Mouse (Mus musculus) midbrain, postnatal 0 days (tissue): Measurements from ENCODE around the gene Cd300a. TPM values are rescaled to one million over a fixed set of nuclear protein-coding genes. Genes with fewer than 3 reads are reported as not detected.

ENCODE experiments used
- ATAC-seq: fragments of 200-750 bp; cut with Nextera tagmentation; 2 replicates; pipeline ENCODE4 v1.8.0; 2017; ENCODE audit warnings: moderate number of reproducible peaks, mild to moderate bottlenecking, moderate TSS enrichment, moderate library complexity; ENCODE audit not compliant: low FRiP score
- DNase-seq: peaks from one replicate; pipeline ENCODE4 v3.0.0-alpha.2; 2015; ENCODE audit warnings: low spot score
- H3K27ac ChIP-seq: fragments of 300-500 bp; sonication (generic); 2 replicates; pipeline ENCODE4 v1.5.1; 2014; ENCODE audit warnings: low read depth, mild to moderate bottlenecking, low read length, mixed read lengths
- H3K27me3 ChIP-seq: fragments of 300-500 bp; sonication (generic); 2 replicates; pipeline ENCODE4 v1.6.1; 2014; ENCODE audit warnings: low read length, control low read depth, mixed read lengths; ENCODE audit not compliant: insufficient read depth
- H3K36me3 ChIP-seq: fragments of 300-500 bp; sonication (generic); 2 replicates; pipeline ENCODE4 v1.6.1; 2014; ENCODE audit warnings: low read length, control low read depth, mixed read lengths; ENCODE audit not compliant: insufficient read depth
- H3K4me1 ChIP-seq: fragments of 300-500 bp; sonication (generic); 2 replicates; pipeline ENCODE4 v1.6.1; 2014; ENCODE audit warnings: mild to moderate bottlenecking, control low read depth, antibody characterized with exemption, low read length, mixed read lengths; ENCODE audit not compliant: insufficient read depth
- H3K4me2 ChIP-seq: fragments of 300-500 bp; sonication (generic); 2 replicates; pipeline ENCODE4 v1.6.1; 2014; ENCODE audit warnings: low read depth, mild to moderate bottlenecking, low read length, mixed read lengths; ENCODE audit not compliant: poor library complexity, severe bottlenecking
- H3K4me3 ChIP-seq: fragments of 300-500 bp; sonication (generic); 2 replicates; pipeline ENCODE4 v1.5.1; 2014; ENCODE audit warnings: low read depth, mild to moderate bottlenecking, low read length, moderate library complexity
- H3K9ac ChIP-seq: fragments of 300-500 bp; sonication (generic); replicated peaks from 2 replicates; pipeline ENCODE4 v1.6.1; 2014; ENCODE audit warnings: mild to moderate bottlenecking, low read length, moderate library complexity, mixed read lengths; ENCODE audit not compliant: poor library complexity, severe bottlenecking
- H3K9me3 ChIP-seq: fragments of 300-500 bp; sonication (generic); 2 replicates; pipeline ENCODE4 v1.6.1; 2016; ENCODE audit warnings: low read length, control low read depth
- CTCF ChIP-seq: IDR thresholded peaks from 2 replicates; pipeline ENCODE4 v1.5.1; 2016; ENCODE audit warnings: antibody characterized with exemption, mild to moderate bottlenecking
- WGBS: fragments of 180-500 bp; shearing (Covaris S2); extraction: QIAGEN DNeasy Blood & Tissue Kit; methylation state at CpG from one replicate; pipeline ENCODE4 v1.1.7; 2014; 5-methylcytosine and 5-hydroxymethylcytosine counted together
- polyA plus RNA-seq: library from polyadenylated mRNA; unstranded; fragments of >200 nt; fragmentation: Nextera tagmentation; extraction: Ambion mirVana; gene quantifications from 2 replicates; pipeline ENCODE4 v1.2.1, GENCODE M21; 2015
- total RNA-seq: library from RNA; depleted of rRNA; stranded (reverse); fragments of >200 nt; gene quantifications from 2 replicates; pipeline ENCODE4 v1.2.3, GENCODE M21; 2014; rRNA removed

The Cd300a gene
- total and polyA plus RNA-seq, 2 experiments from 2014 or later: 1.4 to 1.8 TPM

GRCm38 (mm10) chr11:114923961-114924360 lies 34.1 kb downstream of the Cd300a start:
- H3K9ac ChIP-seq: no peak overlapping the region
- H3K4me1 ChIP-seq: no peaks in the 10 kb centered on the region
- ATAC-seq: no peak
- no peak for DNase-seq
- H3K4me2 ChIP-seq: no peak overlapping the region
- peak; percentile 32 for TF ChIP-seq CTCF
- no peak overlapping the region for H3K4me3 ChIP-seq
- H3K9me3 ChIP-seq: peaks cover 4% of the 10 kb centered on the region; the same call in 1 of the 2 replicates
- H3K27me3 ChIP-seq: no peaks in the 10 kb centered on the region
- no peak overlapping the region for H3K27ac ChIP-seq
- no peaks in the 10 kb centered on the region for H3K36me3 ChIP-seq
- WGBS: 68% methylated on average over 4 of the region's 4 CpGs

GRCm38 (mm10) chr11:114929581-114929980 lies 39.7 kb downstream of the Cd300a start:
- TF ChIP-seq CTCF: no peak
- no peaks in the 10 kb centered on the region for H3K4me1 ChIP-seq
- no peak overlapping the region for H3K9ac ChIP-seq
- no peaks in the 10 kb centered on the region for H3K9me3 ChIP-seq
- H3K36me3 ChIP-seq: no peaks in the 10 kb centered on the region
- H3K27me3 ChIP-seq: no peaks in the 10 kb centered on the region
- H3K27ac ChIP-seq: no peak overlapping the region
- no peak for ATAC-seq
- DNase-seq: no peak
- no peak overlapping the region for H3K4me2 ChIP-seq
- WGBS: 85% methylated on average over 2 of the region's 2 CpGs
- no peak overlapping the region for H3K4me3 ChIP-seq

DNA sequence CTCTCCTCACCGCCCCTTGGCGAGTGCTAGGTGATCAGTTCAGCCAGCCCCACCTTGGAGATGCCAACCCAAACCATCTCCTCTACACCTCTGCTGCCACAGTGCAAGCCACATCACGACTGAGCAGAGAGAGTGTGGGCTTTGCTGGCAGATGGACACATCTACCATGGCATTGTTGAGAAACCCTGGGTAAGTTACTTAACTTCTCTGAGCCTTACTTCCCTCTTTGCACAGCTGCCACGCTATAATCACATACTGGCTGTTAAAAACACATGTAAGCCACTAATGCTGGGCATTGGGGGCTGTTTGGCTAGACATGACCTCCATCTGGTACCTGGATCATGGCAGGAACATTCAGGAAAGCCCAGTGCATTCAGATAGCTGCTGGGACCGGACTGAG lies 41.2 kb downstream of the Cd300a start:
- no peaks in the 10 kb centered on the region for H3K4me1 ChIP-seq
- H3K27ac ChIP-seq: no peak overlapping the region
- DNase-seq (no peak), ATAC-seq (no peak)
- H3K36me3 ChIP-seq: no peaks in the 10 kb centered on the region
- TF ChIP-seq CTCF: no peak
- no peak overlapping the region for H3K9ac ChIP-seq
- H3K9me3 ChIP-seq: no peaks in the 10 kb centered on the region
- 84% methylated on average over 5 of the region's 5 CpGs for WGBS
- H3K4me2 ChIP-seq: no peak overlapping the region
- H3K27me3 ChIP-seq: no peaks in the 10 kb centered on the region
- no peak overlapping the region for H3K4me3 ChIP-seq

GRCm38 (mm10) chr11:114933591-114933990 lies 43.8 kb downstream of the Cd300a start:
- Histone ChIP-seq H3K27me3 (no peaks in the 10 kb centered on the region), H3K4me2 (no peak overlapping the region), H3K9ac (no peak overlapping the region), H3K36me3 (no peaks in the 10 kb centered on the region), H3K4me3 (no peak overlapping the region), H3K4me1 (no peaks in the 10 kb centered on the region), H3K27ac (no peak overlapping the region), H3K9me3 (no peaks in the 10 kb centered on the region)
- DNase-seq: no peak
- no peak for TF ChIP-seq CTCF
- 79% methylated on average over 4 of the region's 4 CpGs for WGBS
- ATAC-seq: no peak

DNA sequence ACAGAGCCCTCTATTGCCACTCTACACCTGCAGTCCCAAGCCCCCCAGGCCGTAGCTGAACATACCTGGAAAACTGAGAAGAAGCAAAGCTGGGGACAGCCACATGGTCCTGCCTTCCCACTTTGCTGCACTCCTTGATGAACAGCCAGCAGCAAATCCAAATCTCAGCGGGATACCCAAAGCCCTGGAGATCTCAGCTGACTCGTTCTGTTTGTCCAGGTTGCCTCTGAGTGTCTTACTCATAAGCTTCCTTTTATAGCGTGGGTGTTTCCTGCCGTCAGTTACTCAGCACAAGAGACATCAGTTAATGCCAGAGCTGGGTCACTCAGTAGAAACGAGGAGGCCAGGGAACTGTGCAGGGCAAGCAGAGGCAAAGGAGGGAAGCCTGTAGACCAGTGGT lies 44.3 kb downstream of the Cd300a start, which contains the start of gene Cd300lb:
TSS of gene Cd300lb (minus strand) at position 243 of the 400 bp plus-strand sequence.
- Histone ChIP-seq H3K27me3 (no peaks in the 10 kb centered on the region), H3K4me2 (no peak within 1 kb of the TSS), H3K36me3 (no peaks in the 10 kb centered on the region), H3K27ac (no peak within 1 kb of the TSS), H3K4me1 (no peaks in the 10 kb centered on the region), H3K4me3 (no peak within 1 kb of the TSS), H3K9ac (no peak within 1 kb of the TSS), H3K9me3 (no peaks in the 10 kb centered on the region)
- no peak for TF ChIP-seq CTCF
- DNase-seq (no peak), ATAC-seq (no peak)
- 61% methylated on average over 6 of the region's 6 CpGs for WGBS

Other genes starting within 250 kb of the Cd300a start
- 903 and 1,541 TPM in 2 replicates for gene Rpl38, start 221.5 kb upstream of the Cd300a start, total RNA-seq
- 889 and 977 TPM in 2 replicates for gene Rpl38, start 221.5 kb upstream of the Cd300a start, polyA plus RNA-seq
- gene Ttyh2, start 214.6 kb upstream of the Cd300a start, total RNA-seq: 42.8 and 58.2 TPM in 2 replicates
- gene Ttyh2, start 214.6 kb upstream of the Cd300a start, polyA plus RNA-seq: 27.1 and 29.4 TPM in 2 replicates
- gene Dnaic2, start 162.6 kb upstream of the Cd300a start, total RNA-seq: 3.8 and 4.4 TPM in 2 replicates
- gene Dnaic2, start 162.6 kb upstream of the Cd300a start, polyA plus RNA-seq: 2.0 and 3.2 TPM in 2 replicates
- gene Kif19a, start 124.7 kb upstream of the Cd300a start, total RNA-seq: 5.3 and 7.2 TPM in 2 replicates
- 0.85 and 1.3 TPM in 2 replicates for gene Kif19a, start 124.7 kb upstream of the Cd300a start, polyA plus RNA-seq
- 46.9 and 68.2 TPM in 2 replicates for gene Btbd17, start 94.1 kb upstream of the Cd300a start, total RNA-seq
- 27.1 and 28.0 TPM in 2 replicates for gene Btbd17, start 94.1 kb upstream of the Cd300a start, polyA plus RNA-seq
- gene Gpr142, start 91.1 kb upstream of the Cd300a start, total RNA-seq: not detected in 2 replicates
- not detected in 2 replicates for gene Gpr142, start 91.1 kb upstream of the Cd300a start, polyA plus RNA-seq
- 7.5 and 12.8 TPM in 2 replicates for gene Gprc5c, start 38.9 kb upstream of the Cd300a start, total RNA-seq
- 5.7 and 5.8 TPM in 2 replicates for gene Gprc5c, start 38.9 kb upstream of the Cd300a start, polyA plus RNA-seq
- gene Cd300lb, start 44.3 kb downstream of the Cd300a start, total RNA-seq: 0.05 and 0.24 TPM in 2 replicates
- 0.05 TPM in 1 of 2 replicates, not detected in the other for gene Cd300lb, start 44.3 kb downstream of the Cd300a start, polyA plus RNA-seq
- not detected in 2 replicates for gene Cd300c, start 79.1 kb downstream of the Cd300a start, total RNA-seq
- not detected in 2 replicates for gene Cd300c, start 79.1 kb downstream of the Cd300a start, polyA plus RNA-seq
- not detected in 2 replicates for gene Cd300ld, start 99.9 kb downstream of the Cd300a start, total RNA-seq
- gene Cd300ld, start 99.9 kb downstream of the Cd300a start, polyA plus RNA-seq: 0.10 TPM in 1 of 2 replicates, not detected in the other
- gene Cd300c2, start 111.8 kb downstream of the Cd300a start, total RNA-seq: 0.66 and 0.77 TPM in 2 replicates
- 1.5 and 1.9 TPM in 2 replicates for gene Cd300c2, start 111.8 kb downstream of the Cd300a start, polyA plus RNA-seq
- gene Cd300ld2, start 126.2 kb downstream of the Cd300a start, total RNA-seq: not detected in 2 replicates
- gene Cd300ld2, start 126.2 kb downstream of the Cd300a start, polyA plus RNA-seq: not detected in 2 replicates
- not detected in 2 replicates for gene Cd300ld4, start 137.0 kb downstream of the Cd300a start, total RNA-seq
- gene Cd300ld4, start 137.0 kb downstream of the Cd300a start, polyA plus RNA-seq: not detected in 2 replicates
- gene Cd300ld5, start 147.7 kb downstream of the Cd300a start, total RNA-seq: 0.82 TPM in 1 of 2 replicates, not detected in the other
- gene Cd300ld5, start 147.7 kb downstream of the Cd300a start, polyA plus RNA-seq: not detected in 2 replicates
- 0.82 TPM in 1 of 2 replicates, not detected in the other for gene Cd300ld3, start 158.4 kb downstream of the Cd300a start, total RNA-seq
- gene Cd300ld3, start 158.4 kb downstream of the Cd300a start, polyA plus RNA-seq: not detected in 2 replicates
- 0.19 TPM in 1 of 2 replicates, not detected in the other for gene Cd300e, start 172.1 kb downstream of the Cd300a start, total RNA-seq
- 0.10 and 0.12 TPM in 2 replicates for gene Cd300e, start 172.1 kb downstream of the Cd300a start, polyA plus RNA-seq
- 0.57 and 0.93 TPM in 2 replicates for gene Rab37, start 201.4 kb downstream of the Cd300a start, total RNA-seq
- 0.67 and 0.90 TPM in 2 replicates for gene Rab37, start 201.4 kb downstream of the Cd300a start, polyA plus RNA-seq
- gene Cd300lf, start 244.0 kb downstream of the Cd300a start, total RNA-seq: 0.16 and 0.42 TPM in 2 replicates
- 0.09 and 0.10 TPM in 2 replicates for gene Cd300lf, start 244.0 kb downstream of the Cd300a start, polyA plus RNA-seq